Mouse (Mus musculus) neural tube, embryonic 15.5 days (tissue): Measurements from ENCODE around the gene Olfr902. TPM values are rescaled to one million over a fixed set of nuclear protein-coding genes. Genes with fewer than 3 reads are reported as not detected.

Experiments
- polyA plus RNA-seq: library from polyadenylated mRNA; unstranded; fragments of >200 nt; fragmentation: Nextera tagmentation; extraction: Ambion mirVana; gene quantifications from 2 replicates; pipeline ENCODE4 v1.2.1, GENCODE M21; 2015

The Olfr902 gene
- polyA plus RNA-seq, 1 experiment from 2014 or later, result not detected

Other genes with a start within 250 kb of the Olfr902 start
- not detected in 2 replicates for gene Olfr893, start 239.3 kb upstream of the Olfr902 start, polyA plus RNA-seq
- gene Olfr894, start 229.6 kb upstream of the Olfr902 start, polyA plus RNA-seq, result not detected in 2 replicates
- not detected in 2 replicates for gene Olfr143, start 194.9 kb upstream of the Olfr902 start, polyA plus RNA-seq
- not detected in 2 replicates for gene Olfr895, start 179.8 kb upstream of the Olfr902 start, polyA plus RNA-seq
- gene Olfr896-ps1, start 156.5 kb upstream of the Olfr902 start, polyA plus RNA-seq, result not detected in 2 replicates
- not detected in 2 replicates for gene Olfr25, start 118.6 kb upstream of the Olfr902 start, polyA plus RNA-seq
- not detected in 2 replicates for gene Olfr898, start 99.2 kb upstream of the Olfr902 start, polyA plus RNA-seq
- not detected in 2 replicates for gene Olfr250, start 80.8 kb upstream of the Olfr902 start, polyA plus RNA-seq
- gene Olfr251, start 70.6 kb upstream of the Olfr902 start, polyA plus RNA-seq, result not detected in 2 replicates
- gene Olfr147, start 46.0 kb upstream of the Olfr902 start, polyA plus RNA-seq, result not detected in 2 replicates
- not detected in 2 replicates for gene Olfr901, start 18.2 kb upstream of the Olfr902 start, polyA plus RNA-seq
- not detected in 2 replicates for gene Olfr904, start 15.5 kb downstream of the Olfr902 start, polyA plus RNA-seq
- not detected in 2 replicates for gene Olfr905, start 23.5 kb downstream of the Olfr902 start, polyA plus RNA-seq
- not detected in 2 replicates for gene Olfr906, start 39.4 kb downstream of the Olfr902 start, polyA plus RNA-seq
- not detected in 2 replicates for gene Olfr907, start 48.1 kb downstream of the Olfr902 start, polyA plus RNA-seq
- not detected in 2 replicates for gene Olfr911-ps1, start 73.9 kb downstream of the Olfr902 start, polyA plus RNA-seq
- not detected in 2 replicates for gene Olfr910, start 90.2 kb downstream of the Olfr902 start, polyA plus RNA-seq
- gene Olfr912, start 132.5 kb downstream of the Olfr902 start, polyA plus RNA-seq, result not detected in 2 replicates
- not detected in 2 replicates for gene Olfr913, start 145.1 kb downstream of the Olfr902 start, polyA plus RNA-seq
- gene Olfr914, start 157.4 kb downstream of the Olfr902 start, polyA plus RNA-seq, result not detected in 2 replicates
- gene Olfr916, start 212.2 kb downstream of the Olfr902 start, polyA plus RNA-seq, result not detected in 2 replicates
- not detected in 2 replicates for gene Olfr917, start 218.2 kb downstream of the Olfr902 start, polyA plus RNA-seq
- not detected in 2 replicates for gene Olfr918, start 226.9 kb downstream of the Olfr902 start, polyA plus RNA-seq